Mouse (Mus musculus) MEL (cell line): ENCODE measurements at regions not wholly inside any gene's neighbourhood (a gene's known extent, or its start where the extent isn't known, plus 50 kb on each side); places are given as distances from the start of the nearest gene placed in this dataset.
"Not testable (repeated sequence)": the region's sequence is repeated elsewhere in the genome, so short reads cannot be mapped to it uniquely, and the experiment has no call there.

Experiments
- DNase-seq: peaks from one replicate; pipeline ENCODE4 v3.0.0; 2011; ENCODE audit warnings: low read depth, low spot score
- H3K27ac ChIP-seq: 2 replicates; pipeline ENCODE4 v1.5.1; 2012; ENCODE audit warnings: low read depth, mild to moderate bottlenecking, control low read depth, low read length, moderate library complexity; ENCODE audit not compliant: control insufficient read depth
- H3K27me3 ChIP-seq, 2 experiments: fragments of 150-350 bp in 1 of 2; sonication (generic) in 1 of 2; 2 replicates each; pipeline ENCODE4 v1.6.1; 2012; ENCODE audit warnings: low read length in 2 of 2, mild to moderate bottlenecking in 2 of 2, improper control_type of control experiment in 1 of 2, moderate library complexity in 1 of 2; ENCODE audit not compliant: insufficient read depth in 2 of 2, control insufficient read depth in 1 of 2
- H3K36me3 ChIP-seq, 2 experiments: 2 replicates each; pipeline ENCODE4 v1.6.1; 2012 to 2014; ENCODE audit warnings: low read length in 2 of 2, improper control_type of control experiment in 1 of 2, inconsistent platforms in 1 of 2, mild to moderate bottlenecking in 1 of 2; ENCODE audit not compliant: insufficient read depth in 2 of 2, control insufficient read depth in 1 of 2
- H3K4me1 ChIP-seq, 2 experiments: fragments of 150-350 bp in 1 of 2; sonication (generic) in 1 of 2; 2 replicates each; pipeline ENCODE4 v1.6.1; 2012; ENCODE audit warnings: low read length in 2 of 2, improper control_type of control experiment in 1 of 2, mild to moderate bottlenecking in 1 of 2; ENCODE audit not compliant: insufficient read depth in 2 of 2, control insufficient read depth in 1 of 2
- H3K4me3 ChIP-seq, 2 experiments: fragments of 150-350 bp in 1 of 2; sonication (generic) in 1 of 2; 2 replicates each; pipeline ENCODE4 v1.5.1; 2012; ENCODE audit warnings: low read depth in 2 of 2, low read length in 2 of 2, mild to moderate bottlenecking in 2 of 2, moderate library complexity in 2 of 2, control low read depth in 1 of 2, improper control_type of control experiment in 1 of 2; ENCODE audit not compliant: control insufficient read depth in 1 of 2, insufficient read depth in 1 of 2
- H3K79me2 ChIP-seq: 2 replicates; pipeline ENCODE4 v1.6.1; 2012; ENCODE audit warnings: mild to moderate bottlenecking, low read length, moderate library complexity; ENCODE audit not compliant: control insufficient read depth, poor library complexity, insufficient read depth
- H3K9ac ChIP-seq: 2 replicates; pipeline ENCODE4 v1.6.1; 2012; ENCODE audit warnings: low read depth, mild to moderate bottlenecking, control low read depth, low read length, moderate library complexity; ENCODE audit not compliant: control insufficient read depth, poor library complexity, severe bottlenecking
- H3K9me3 ChIP-seq: fragments of 150-350 bp; sonication (generic); replicated peaks from 2 replicates; pipeline ENCODE4 v1.6.1; 2012; ENCODE audit warnings: mild to moderate bottlenecking, low read length, improper control_type of control experiment, moderate library complexity; ENCODE audit not compliant: insufficient read depth
- CHD1 ChIP-seq: IDR thresholded peaks from 2 replicates; pipeline ENCODE4 v1.6.1; 2012; ENCODE audit warnings: low read depth, mild to moderate bottlenecking, inconsistent platforms, low read length, improper control_type of control experiment
- CHD2 ChIP-seq: IDR thresholded peaks from 2 replicates; pipeline ENCODE4 v1.6.1; 2011; ENCODE audit warnings: low read length, improper control_type of control experiment
- CTCF ChIP-seq, 3 experiments: IDR thresholded peaks in 2 of 3; conservative IDR thresholded peaks in 1 of 3; 2 replicates each; pipeline ENCODE4 v1.5.1; 2011 to 2012; ENCODE audit warnings: low read length in 3 of 3, low read depth in 2 of 3, mild to moderate bottlenecking in 2 of 3, improper control_type of control experiment in 1 of 3, inconsistent platforms in 1 of 3, mixed read lengths in 1 of 3, moderate library complexity in 1 of 3; ENCODE audit not compliant: control insufficient read depth in 1 of 3, insufficient read depth in 1 of 3, poor library complexity in 1 of 3, severe bottlenecking in 1 of 3
- E2F4 ChIP-seq: IDR thresholded peaks from 2 replicates; pipeline ENCODE4 v1.6.1; 2011; ENCODE audit warnings: low read depth, low read length, improper control_type of control experiment, borderline replicate concordance
- ELF1 ChIP-seq: IDR thresholded peaks from 2 replicates; pipeline ENCODE4 v1.6.1; 2014; ENCODE audit warnings: low read depth, mild to moderate bottlenecking, inconsistent platforms, low read length, improper control_type of control experiment, moderate library complexity
- EP300 ChIP-seq, 2 experiments: IDR thresholded peaks; 2 replicates each; pipeline ENCODE4 v1.6.1; 2011; ENCODE audit warnings: improper control_type of control experiment in 2 of 2, low read length in 2 of 2, low read depth in 1 of 2, mild to moderate bottlenecking in 1 of 2
- ETS1 ChIP-seq: IDR thresholded peaks from 2 replicates; pipeline ENCODE4 v1.6.1; 2012; ENCODE audit warnings: low read depth, mild to moderate bottlenecking, inconsistent platforms, low read length, improper control_type of control experiment, moderate library complexity
- GATA1 ChIP-seq: IDR thresholded peaks from 2 replicates; pipeline ENCODE4 v1.6.1; 2011; ENCODE audit warnings: low read depth, low read length, improper control_type of control experiment
- HCFC1 ChIP-seq: IDR thresholded peaks from 2 replicates; pipeline ENCODE4 v1.6.1; 2012; ENCODE audit warnings: low read depth, mild to moderate bottlenecking, inconsistent platforms, low read length, improper control_type of control experiment, moderate library complexity
- MAFK ChIP-seq: IDR thresholded peaks from 2 replicates; pipeline ENCODE4 v1.6.1; 2011; ENCODE audit warnings: low read depth, mild to moderate bottlenecking, low read length, improper control_type of control experiment, borderline replicate concordance
- MAZ ChIP-seq: IDR thresholded peaks from 2 replicates; pipeline ENCODE4 v1.6.1; 2012; ENCODE audit warnings: low read depth, mild to moderate bottlenecking, inconsistent platforms, low read length, improper control_type of control experiment
- MEF2A ChIP-seq: IDR thresholded peaks from 2 replicates; pipeline ENCODE4 v1.6.1; 2014; ENCODE audit warnings: low read depth, mild to moderate bottlenecking, inconsistent platforms, low read length, improper control_type of control experiment; ENCODE audit not compliant: poor library complexity, insufficient replicate concordance, severe bottlenecking; ENCODE audit errors: extremely low read depth
- MYB ChIP-seq: IDR thresholded peaks from 2 replicates; pipeline ENCODE4 v1.6.1; 2011; ENCODE audit warnings: mild to moderate bottlenecking, low read depth, low read length, improper control_type of control experiment
- NELFE ChIP-seq: IDR thresholded peaks from 2 replicates; pipeline ENCODE4 v1.6.1; 2011; ENCODE audit warnings: low read depth, low read length, improper control_type of control experiment
- NRF1 ChIP-seq: IDR thresholded peaks from 2 replicates; pipeline ENCODE4 v1.6.1; 2014; ENCODE audit warnings: low read depth, mild to moderate bottlenecking, inconsistent platforms, low read length, improper control_type of control experiment, moderate library complexity; ENCODE audit not compliant: poor library complexity, insufficient read depth, severe bottlenecking
- POLR2AphosphoS5 ChIP-seq: IDR thresholded peaks from 2 replicates; pipeline ENCODE4 v1.6.1; 2012; ENCODE audit warnings: low read depth, borderline replicate concordance, mild to moderate bottlenecking, inconsistent platforms, low read length, moderate library complexity, mixed read lengths
- RAD21 ChIP-seq: IDR thresholded peaks from 2 replicates; pipeline ENCODE4 v1.6.1; 2011; ENCODE audit warnings: mild to moderate bottlenecking, low read depth, low read length, improper control_type of control experiment
- RCOR1 ChIP-seq: IDR thresholded peaks from 2 replicates; pipeline ENCODE4 v1.6.1; 2012; ENCODE audit warnings: low read depth, mild to moderate bottlenecking, inconsistent platforms, low read length, improper control_type of control experiment
- SIN3A ChIP-seq: IDR thresholded peaks from 2 replicates; pipeline ENCODE4 v1.6.1; 2012; ENCODE audit warnings: low read length, improper control_type of control experiment, inconsistent platforms
- SMC3 ChIP-seq: IDR thresholded peaks from 2 replicates; pipeline ENCODE4 v1.6.1; 2011; ENCODE audit warnings: low read depth, low read length, improper control_type of control experiment
- TAL1 ChIP-seq: IDR thresholded peaks from 2 replicates; pipeline ENCODE4 v1.6.1; 2012; ENCODE audit warnings: mild to moderate bottlenecking, inconsistent platforms, low read length, moderate library complexity, mixed read lengths
- TBP ChIP-seq: IDR thresholded peaks from 2 replicates; pipeline ENCODE4 v1.8.0; 2011; ENCODE audit warnings: low read depth, low read length, improper control_type of control experiment
- UBTF ChIP-seq: IDR thresholded peaks from 2 replicates; pipeline ENCODE4 v1.6.1; 2012; ENCODE audit warnings: low read depth, mild to moderate bottlenecking, inconsistent platforms, low read length, improper control_type of control experiment, moderate library complexity, borderline replicate concordance; ENCODE audit not compliant: insufficient read depth
- USF2 ChIP-seq, 2 experiments: IDR thresholded peaks; 2 replicates each; pipeline ENCODE4 v1.6.1; 2011 to 2012; ENCODE audit warnings: improper control_type of control experiment in 2 of 2, low read length in 2 of 2, borderline replicate concordance in 1 of 2, inconsistent platforms in 1 of 2, low read depth in 1 of 2, mild to moderate bottlenecking in 1 of 2; ENCODE audit not compliant: insufficient read depth in 1 of 2
- ZC3H11A ChIP-seq: IDR thresholded peaks from 2 replicates; pipeline ENCODE4 v1.6.1; 2012; ENCODE audit warnings: low read depth, mild to moderate bottlenecking, inconsistent platforms, low read length, improper control_type of control experiment
- ZKSCAN1 ChIP-seq: IDR thresholded peaks from 2 replicates; pipeline ENCODE4 v1.6.1; 2012; ENCODE audit warnings: low read depth, mild to moderate bottlenecking, inconsistent platforms, low read length, improper control_type of control experiment, moderate library complexity
- ZMIZ1 ChIP-seq: IDR thresholded peaks from 2 replicates; pipeline ENCODE4 v1.6.1; 2012; ENCODE audit warnings: low read depth, mild to moderate bottlenecking, inconsistent platforms, low read length, improper control_type of control experiment, moderate library complexity
- ZNF384 ChIP-seq: IDR thresholded peaks from 2 replicates; pipeline ENCODE4 v1.6.1; 2012; ENCODE audit warnings: low read depth, mild to moderate bottlenecking, inconsistent platforms, low read length, improper control_type of control experiment

GRCm38 (mm10) chr3:111402135-111402534 is 1151.3 kb upstream of the Prmt6 start:
- Histone ChIP-seq H3K27ac (no peak overlapping the region), H3K36me3 (no peaks in the 10 kb centered on the region), H3K9ac (no peak overlapping the region), H3K4me1 (no peaks in the 10 kb centered on the region), H3K4me3 (no peak overlapping the region), H3K27me3 (no peaks in the 10 kb centered on the region), H3K79me2 (no peaks in the 10 kb centered on the region), H3K9me3 (no peaks in the 10 kb centered on the region)
- DNase-seq: no peak
- no peak for TF ChIP-seq E2F4
- TF ChIP-seq ELF1: no peak
- TF ChIP-seq RAD21: no peak
- no peak for TF ChIP-seq GATA1
- TF ChIP-seq RCOR1: no peak
- TF ChIP-seq CHD2: no peak
- no peak for TF ChIP-seq UBTF
- no peak for TF ChIP-seq CTCF (IDR thresholded peaks at IDR 0.05 in 2 of 3, conservative IDR thresholded peaks at IDR 0.05 in 1 of 3; ENCODE audit: control insufficient read depth in 1 of 3, insufficient read depth in 1 of 3, low read depth in 2 of 3, low read length in 3 of 3, poor library complexity in 1 of 3, severe bottlenecking in 1 of 3)
- no peak for TF ChIP-seq NELFE
- TF ChIP-seq EP300 (IDR thresholded peaks at IDR 0.05; ENCODE audit: low read depth in 1 of 2, low read length in 2 of 2): no peak
- no peak for TF ChIP-seq POLR2AphosphoS5
- TF ChIP-seq CHD1: no peak
- no peak for TF ChIP-seq MAZ
- no peak for TF ChIP-seq SIN3A
- TF ChIP-seq TAL1: no peak
- no peak for TF ChIP-seq HCFC1

DNA sequence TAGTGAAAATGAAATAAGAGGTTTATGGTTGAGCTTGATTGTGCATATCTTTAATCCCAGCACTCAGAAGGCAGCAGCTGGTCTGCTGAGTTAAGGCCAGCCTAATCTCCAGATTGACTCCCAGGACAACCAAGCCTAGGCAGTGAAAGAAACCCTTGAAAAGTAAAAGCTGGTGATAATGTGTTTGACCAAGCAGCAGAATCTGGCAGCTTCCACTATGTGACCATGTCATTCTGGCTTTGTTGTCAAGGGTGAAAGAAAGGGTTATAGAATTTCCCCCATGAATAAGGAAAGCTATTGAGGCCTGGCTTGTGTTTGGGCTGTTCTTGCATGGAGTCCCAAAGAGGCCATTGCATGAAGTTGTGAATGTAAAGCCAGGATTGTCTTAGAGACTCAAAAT is 1142.3 kb upstream of the Prmt6 start:
- TF ChIP-seq CTCF (IDR thresholded peaks at IDR 0.05 in 2 of 3, conservative IDR thresholded peaks at IDR 0.05 in 1 of 3; ENCODE audit: control insufficient read depth in 1 of 3, insufficient read depth in 1 of 3, low read depth in 2 of 3, low read length in 3 of 3, poor library complexity in 1 of 3, severe bottlenecking in 1 of 3) (no peak), ZKSCAN1 (no peak), ZC3H11A (no peak), MYB (no peak), ZMIZ1 (no peak), MEF2A (no peak), TBP (no peak), NRF1 (no peak), ZNF384 (no peak), USF2 (IDR thresholded peaks at IDR 0.05; ENCODE audit: borderline replicate concordance in 1 of 2, insufficient read depth in 1 of 2, low read depth in 1 of 2, low read length in 2 of 2) (no peak), SMC3 (no peak), TAL1 (no peak), NELFE (no peak), RCOR1 (no peak), MAFK (no peak), RAD21 (no peak), ETS1 (no peak)
- Histone ChIP-seq H3K4me1 (no peaks in the 10 kb centered on the region), H3K9me3 (no peaks in the 10 kb centered on the region), H3K36me3 (no peaks in the 10 kb centered on the region), H3K27ac (no peak overlapping the region), H3K79me2 (no peaks in the 10 kb centered on the region), H3K4me3 (no peak overlapping the region), H3K27me3 (no peaks in the 10 kb centered on the region), H3K9ac (no peak overlapping the region)
- DNase-seq: no peak

- not testable (repeated sequence) for H3K79me2 ChIP-seq, H3K4me1 ChIP-seq, H3K36me3 ChIP-seq, DNase-seq, H3K9ac ChIP-seq, H3K27me3 ChIP-seq, H3K9me3 ChIP-seq, H3K27ac ChIP-seq, H3K4me3 ChIP-seq
Measured at GRCm38 (mm10) chr3:111392713-111393112, 1141.9 kb upstream of the Prmt6 start.
